In genomic region chr19:58980056-58980440, GRCm38 (mm10) we compare ENCODE assay signal across 13 mouse cellular contexts. TPM values are rescaled to one million over a fixed set of nuclear protein-coding genes. Genes with fewer than 3 reads are reported as not detected.
DNase-seq lines count a peak whose midpoint lies in the region; ATAC-seq and TF ChIP-seq lines count a peak whose summit lies in the region.
"Had no signal": no experiment of that assay in that cellular context is flagged by ENCODE, and none has a peak within 500 bp of the region (broad histone marks: within the 10 kb centered on the region; RNA-seq: fewer than 3 reads in every experiment).

No protein-coding gene starts in this region.

- no peak for TF ChIP-seq POLR2A in limb, embryonic 14.5 days (IDR thresholded peaks at IDR 0.05; ENCODE audit: borderline replicate concordance, extremely low read depth, insufficient read depth, insufficient read length)

- no peak overlapping the region for H3K4me3 ChIP-seq in hindbrain, embryonic 13.5 days
- H3K4me3 ChIP-seq in hindbrain, embryonic 10.5 days = no peak overlapping the region
- H3K4me3 ChIP-seq in midbrain, embryonic 12.5 days = no peak overlapping the region
- no peak overlapping the region for H3K4me3 ChIP-seq in midbrain, postnatal 0 days (ENCODE audit: low read depth, low read length)
- H3K4me3 ChIP-seq in limb, embryonic 14.5 days (replicated peaks; ENCODE audit: low read length) = no peak overlapping the region

- no peak overlapping the region for H3K9ac ChIP-seq in hindbrain, embryonic 13.5 days
- no peak overlapping the region for H3K9ac ChIP-seq in midbrain, embryonic 12.5 days (replicated peaks)
- H3K9ac ChIP-seq in midbrain, postnatal 0 days (replicated peaks; ENCODE audit: low read length, poor library complexity, severe bottlenecking) = no peak overlapping the region
- no peak overlapping the region for H3K9ac ChIP-seq in limb, embryonic 14.5 days (ENCODE audit: low read depth, low read length, severe bottlenecking)
- H3K9ac ChIP-seq: liver, embryonic 14.5 days had no signal

- no peak for TF ChIP-seq CTCF in midbrain, postnatal 0 days (IDR thresholded peaks at IDR 0.05)

- no peaks in the 10 kb centered on the region for H3K36me3 ChIP-seq in hindbrain, embryonic 13.5 days
- no peaks in the 10 kb centered on the region for H3K36me3 ChIP-seq in hindbrain, embryonic 10.5 days
- no peaks in the 10 kb centered on the region for H3K36me3 ChIP-seq in midbrain, embryonic 12.5 days
- peaks cover 19% of the 10 kb centered on the region for H3K36me3 ChIP-seq in midbrain, postnatal 0 days (ENCODE audit: insufficient read depth, low read length)
- H3K36me3 ChIP-seq in limb, embryonic 14.5 days (ENCODE audit: control insufficient read depth, insufficient read depth, low read length) = no peaks in the 10 kb centered on the region

- H3K9me3 ChIP-seq in hindbrain, embryonic 13.5 days = no peaks in the 10 kb centered on the region
- H3K9me3 ChIP-seq in hindbrain, embryonic 10.5 days = no peaks in the 10 kb centered on the region
- H3K9me3 ChIP-seq in midbrain, embryonic 12.5 days = no peaks in the 10 kb centered on the region
- no peaks in the 10 kb centered on the region for H3K9me3 ChIP-seq in midbrain, postnatal 0 days (ENCODE audit: low read length)
- H3K9me3 ChIP-seq in limb, embryonic 14.5 days (ENCODE audit: control insufficient read depth, low read length) = no peaks in the 10 kb centered on the region

- intact Hi-C loops in left cerebral cortex, postnatal 14 days (cut with DNase I) = no loop called here

- WGBS in hindbrain, embryonic 13.5 days = 61% methylated on average over 5 of the region's 5 CpGs
- 64% methylated on average over 5 of the region's 5 CpGs for WGBS in hindbrain, embryonic 10.5 days
- 28% methylated on average over 5 of the region's 5 CpGs for WGBS in midbrain, embryonic 12.5 days
- WGBS in midbrain, postnatal 0 days = 32% methylated on average over 5 of the region's 5 CpGs
- WGBS in limb, embryonic 14.5 days = 70% methylated on average over 5 of the region's 5 CpGs

- peaks cover 21% of the 10 kb centered on the region for H3K4me1 ChIP-seq in hindbrain, embryonic 13.5 days (replicated peaks)
- peaks cover 32% of the 10 kb centered on the region for H3K4me1 ChIP-seq in hindbrain, embryonic 10.5 days (replicated peaks)
- peaks cover 28% of the 10 kb centered on the region for H3K4me1 ChIP-seq in midbrain, embryonic 12.5 days
- H3K4me1 ChIP-seq in midbrain, postnatal 0 days (ENCODE audit: insufficient read depth, low read length) = no peaks in the 10 kb centered on the region
- H3K4me1 ChIP-seq in limb, embryonic 14.5 days (ENCODE audit: control insufficient read depth, insufficient read depth, low read length) = peaks cover 6% of the 10 kb centered on the region; the same call in 1 of the 2 replicates

- H3K27me3 ChIP-seq in hindbrain, embryonic 13.5 days = peaks cover 91% of the 10 kb centered on the region
- H3K27me3 ChIP-seq in hindbrain, embryonic 10.5 days (ENCODE audit: insufficient read depth, poor library complexity, severe bottlenecking) = peaks cover 97% of the 10 kb centered on the region
- H3K27me3 ChIP-seq in midbrain, embryonic 12.5 days = peaks cover 83% of the 10 kb centered on the region
- peaks cover 26% of the 10 kb centered on the region; the same call in 1 of the 2 replicates for H3K27me3 ChIP-seq in midbrain, postnatal 0 days (ENCODE audit: insufficient read depth, low read length)
- H3K27me3 ChIP-seq in limb, embryonic 14.5 days (ENCODE audit: control insufficient read depth, insufficient read depth, low read length) = no peaks in the 10 kb centered on the region
- H3K27me3 ChIP-seq: CH12.LX had no signal

- DNase-seq in hindbrain, embryonic 10.5 days (ENCODE audit: low spot score) = no peak
- DNase-seq in midbrain, postnatal 0 days (ENCODE audit: low spot score) = no peak
- DNase-seq in limb, embryonic 14.5 days (ENCODE audit: low spot score) = no peak
- no peak for DNase-seq in left cerebral cortex, postnatal 14 days (ENCODE audit: low spot score in 2 of 2)
- DNase-seq in ovary, postnatal 10 days (ENCODE audit: low spot score) = no peak
- no peak for DNase-seq in right cerebral cortex, postnatal 4 days
- DNase-seq: cerebellum, adult 9-11 months; kidney, adult 11 months had no signal

- no peak for ATAC-seq in hindbrain, embryonic 13.5 days (ENCODE audit: low FRiP score)
- ATAC-seq in midbrain, embryonic 12.5 days (ENCODE audit: low FRiP score, low read depth) = no peak
- ATAC-seq in midbrain, postnatal 0 days (ENCODE audit: low FRiP score) = no peak
- no peak for ATAC-seq in limb, embryonic 14.5 days (ENCODE audit: low FRiP score, low read depth)

- peak overlapping the region; percentile 34; the same call in 1 of the 2 replicates for H3K4me2 ChIP-seq in hindbrain, embryonic 13.5 days
- H3K4me2 ChIP-seq in midbrain, embryonic 12.5 days (replicated peaks) = peak overlapping the region; percentile 25
- no peak overlapping the region for H3K4me2 ChIP-seq in midbrain, postnatal 0 days (ENCODE audit: low read depth, low read length, poor library complexity, severe bottlenecking)
- peak overlapping the region; percentile 18 for H3K4me2 ChIP-seq in limb, embryonic 14.5 days (replicated peaks; ENCODE audit: low read depth, low read length, severe bottlenecking)

- no peak overlapping the region for H3K27ac ChIP-seq in hindbrain, embryonic 13.5 days
- no peak overlapping the region for H3K27ac ChIP-seq in hindbrain, embryonic 10.5 days
- no peak overlapping the region for H3K27ac ChIP-seq in midbrain, embryonic 12.5 days (replicated peaks)
- H3K27ac ChIP-seq in midbrain, postnatal 0 days (ENCODE audit: low read depth, low read length) = no peak overlapping the region
- H3K27ac ChIP-seq in limb, embryonic 14.5 days (replicated peaks; ENCODE audit: low read depth, low read length) = no peak overlapping the region
- H3K27ac ChIP-seq: liver, embryonic 14.5 days had no signal

RNA-seq across cellular contexts. Expression of gene Hspa12a, which starts 36.6 kb away (rescaled TPM):
- polyA plus RNA-seq in hindbrain, embryonic 13.5 days (2015; fragmentation: Nextera tagmentation; extraction: Ambion mirVana) = 49.0 and 52.2 TPM in 2 replicates
- polyA plus RNA-seq in hindbrain, embryonic 10.5 days (2016; fragmentation: Nextera tagmentation; extraction: Ambion mirVana) = 15.8 and 25.5 TPM in 2 replicates
- polyA plus RNA-seq in midbrain, embryonic 12.5 days (2016; fragmentation: Nextera tagmentation; extraction: Ambion mirVana) = 27.9 and 28.0 TPM in 2 replicates
- total RNA-seq in midbrain, postnatal 0 days (2014; rRNA removed) = 73.7 and 80.0 TPM in 2 replicates
- 53.8 and 54.0 TPM in 2 replicates for polyA plus RNA-seq in midbrain, postnatal 0 days (2015; fragmentation: Nextera tagmentation; extraction: Ambion mirVana)
- polyA plus RNA-seq in limb, embryonic 14.5 days (2012; rRNA removed) = 6.1 and 7.7 TPM in 2 replicates
- polyA plus RNA-seq in limb, embryonic 14.5 days (2014; fragmentation: Nextera tagmentation; extraction: Ambion mirVana) = 2.3 and 2.4 TPM in 2 replicates
- 100 to 1,000 TPM; 224 to 233 TPM for total RNA-seq in left cerebral cortex, postnatal 14 days (2021)

RNA-seq across cellular contexts. Expression of gene Eno4, which starts 36.8 kb away (rescaled TPM):
- polyA plus RNA-seq in hindbrain, embryonic 13.5 days (2015; fragmentation: Nextera tagmentation; extraction: Ambion mirVana) = 1.0 and 2.4 TPM in 2 replicates
- 1.3 and 1.9 TPM in 2 replicates for polyA plus RNA-seq in hindbrain, embryonic 10.5 days (2016; fragmentation: Nextera tagmentation; extraction: Ambion mirVana)
- 0.37 and 0.81 TPM in 2 replicates for polyA plus RNA-seq in midbrain, embryonic 12.5 days (2016; fragmentation: Nextera tagmentation; extraction: Ambion mirVana)
- total RNA-seq in midbrain, postnatal 0 days (2014; rRNA removed) = 0.42 and 0.71 TPM in 2 replicates
- polyA plus RNA-seq in midbrain, postnatal 0 days (2015; fragmentation: Nextera tagmentation; extraction: Ambion mirVana) = 1.3 and 1.5 TPM in 2 replicates
- polyA plus RNA-seq in limb, embryonic 14.5 days (2012; rRNA removed) = 0.28 and 0.31 TPM in 2 replicates
- polyA plus RNA-seq in limb, embryonic 14.5 days (2014; fragmentation: Nextera tagmentation; extraction: Ambion mirVana) = 0.17 and 0.19 TPM in 2 replicates
- 1 to 10 TPM; 1.6 to 1.8 TPM for total RNA-seq in left cerebral cortex, postnatal 14 days (2021)
- total RNA-seq: gastrocnemius, postnatal 25 days had no signal
